Mouse (Mus musculus): ENCODE measurements at regions not wholly inside any gene's neighbourhood (a gene's known extent, or its start where the extent isn't known, plus 50 kb on each side); places are given as distances from the start of the nearest gene placed in this dataset.
A peak's percentile ranks its signal among the peaks of the same experiment; 100 is the strongest.

GRCm38 (mm10) chr1:184274704-184275103 is 240.6 kb upstream of the 1700056E22Rik start:
- no peak overlapping the region for H3K4me3 ChIP-seq (ENCODE audit: low read depth, low read length)
- DNase-seq (ENCODE audit: low spot score) (peak; percentile 30), ATAC-seq (ENCODE audit: low FRiP score, low TSS enrichment) (peak; percentile 39)
- no peak overlapping the region for H3K4me2 ChIP-seq (replicated peaks; ENCODE audit: low read depth)
- H3K27me3 ChIP-seq (ENCODE audit: control insufficient read depth, insufficient read depth, low read length): no peaks in the 10 kb centered on the region
- H3K9me3 ChIP-seq (ENCODE audit: control insufficient read depth, low read length): no peaks in the 10 kb centered on the region
- no peaks in the 10 kb centered on the region for H3K4me1 ChIP-seq (replicated peaks; ENCODE audit: control insufficient read depth, insufficient read depth)
- WGBS: 66% methylated on average over 6 of the region's 6 CpGs
- no peak overlapping the region for H3K9ac ChIP-seq (ENCODE audit: low read length)
- TF ChIP-seq CTCF (IDR thresholded peaks at IDR 0.05; ENCODE audit: low read depth) (no peak), EP300 (optimal IDR thresholded peaks at IDR 0.05) (no peak)
- H3K27ac ChIP-seq (replicated peaks): no peak overlapping the region
- no peaks in the 10 kb centered on the region for H3K36me3 ChIP-seq (ENCODE audit: control insufficient read depth, insufficient read depth, low read length)

- ATAC-seq (ENCODE audit: low FRiP score, low TSS enrichment) (no peak), DNase-seq (ENCODE audit: low spot score) (no peak)
- no peaks in the 10 kb centered on the region for H3K36me3 ChIP-seq (ENCODE audit: control insufficient read depth, insufficient read depth, low read length)
- H3K4me3 ChIP-seq (ENCODE audit: low read depth, low read length): no peak overlapping the region
- H3K4me1 ChIP-seq (replicated peaks; ENCODE audit: control insufficient read depth, insufficient read depth): no peaks in the 10 kb centered on the region
- WGBS: 70% methylated on average over 1 of the region's 1 CpGs
- TF ChIP-seq EP300 (optimal IDR thresholded peaks at IDR 0.05) (no peak), CTCF (IDR thresholded peaks at IDR 0.05; ENCODE audit: low read depth) (peak; percentile 56)
- no peak overlapping the region for H3K27ac ChIP-seq (replicated peaks)
- no peak overlapping the region for H3K9ac ChIP-seq (ENCODE audit: low read length)
- H3K4me2 ChIP-seq (replicated peaks; ENCODE audit: low read depth): no peak overlapping the region
- no peaks in the 10 kb centered on the region for H3K9me3 ChIP-seq (ENCODE audit: control insufficient read depth, low read length)
- H3K27me3 ChIP-seq (ENCODE audit: control insufficient read depth, insufficient read depth, low read length): no peaks in the 10 kb centered on the region
Observed at GRCm38 (mm10) chr1:184273722-184274121, 239.6 kb upstream of the 1700056E22Rik start.

- Histone ChIP-seq H3K4me1 (replicated peaks; ENCODE audit: control insufficient read depth, insufficient read depth) (no peaks in the 10 kb centered on the region), H3K4me2 (replicated peaks; ENCODE audit: low read depth) (no peak overlapping the region), H3K27ac (replicated peaks) (no peak overlapping the region), H3K9ac (ENCODE audit: low read length) (no peak overlapping the region), H3K4me3 (ENCODE audit: low read depth, low read length) (no peak overlapping the region), H3K36me3 (ENCODE audit: control insufficient read depth, insufficient read depth, low read length) (no peaks in the 10 kb centered on the region), H3K9me3 (ENCODE audit: control insufficient read depth, low read length) (no peaks in the 10 kb centered on the region), H3K27me3 (ENCODE audit: control insufficient read depth, insufficient read depth, low read length) (no peaks in the 10 kb centered on the region)
- DNase-seq (ENCODE audit: low spot score) (no peak), ATAC-seq (ENCODE audit: low FRiP score, low TSS enrichment) (no peak)
- TF ChIP-seq CTCF (IDR thresholded peaks at IDR 0.05; ENCODE audit: low read depth) (no peak), EP300 (optimal IDR thresholded peaks at IDR 0.05) (no peak)
- 82% methylated on average over 8 of the region's 8 CpGs for WGBS
Observed at GRCm38 (mm10) chr1:184271254-184271653, 237.2 kb upstream of the 1700056E22Rik start.

GRCm38 (mm10) chr1:184266051-184266450 is 231.9 kb upstream of the 1700056E22Rik start:
- 9% methylated on average over 8 of the region's 8 CpGs for WGBS
- H3K27ac ChIP-seq (replicated peaks): no peak overlapping the region
- H3K9ac ChIP-seq (ENCODE audit: low read length): no peak overlapping the region
- ATAC-seq (ENCODE audit: low FRiP score, low TSS enrichment) (peak; percentile 69; the same call in 1 of the 2 replicates), DNase-seq (ENCODE audit: low spot score) (peak; percentile 56)
- TF ChIP-seq EP300 (optimal IDR thresholded peaks at IDR 0.05): no peak
- peak; percentile 99 for TF ChIP-seq CTCF (IDR thresholded peaks at IDR 0.05; ENCODE audit: low read depth)
- no peaks in the 10 kb centered on the region for H3K9me3 ChIP-seq (ENCODE audit: control insufficient read depth, low read length)
- no peak overlapping the region for H3K4me2 ChIP-seq (replicated peaks; ENCODE audit: low read depth)
- no peak overlapping the region for H3K4me3 ChIP-seq (ENCODE audit: low read depth, low read length)
- H3K4me1 ChIP-seq (replicated peaks; ENCODE audit: control insufficient read depth, insufficient read depth): no peaks in the 10 kb centered on the region
- H3K27me3 ChIP-seq (ENCODE audit: control insufficient read depth, insufficient read depth, low read length): no peaks in the 10 kb centered on the region
- no peaks in the 10 kb centered on the region for H3K36me3 ChIP-seq (ENCODE audit: control insufficient read depth, insufficient read depth, low read length)

GRCm38 (mm10) chr1:184262975-184263374 is 228.9 kb upstream of the 1700056E22Rik start:
- no peaks in the 10 kb centered on the region for H3K9me3 ChIP-seq (ENCODE audit: control insufficient read depth, low read length)
- DNase-seq (ENCODE audit: low spot score) (no peak), ATAC-seq (ENCODE audit: low FRiP score, low TSS enrichment) (no peak)
- no peaks in the 10 kb centered on the region for H3K27me3 ChIP-seq (ENCODE audit: control insufficient read depth, insufficient read depth, low read length)
- H3K36me3 ChIP-seq (ENCODE audit: control insufficient read depth, insufficient read depth, low read length): no peaks in the 10 kb centered on the region
- TF ChIP-seq EP300 (optimal IDR thresholded peaks at IDR 0.05) (no peak), CTCF (IDR thresholded peaks at IDR 0.05; ENCODE audit: low read depth) (peak; percentile 62)
- 64% methylated on average over 2 of the region's 2 CpGs for WGBS
- no peaks in the 10 kb centered on the region for H3K4me1 ChIP-seq (replicated peaks; ENCODE audit: control insufficient read depth, insufficient read depth)
- no peak overlapping the region for H3K9ac ChIP-seq (ENCODE audit: low read length)
- no peak overlapping the region for H3K4me2 ChIP-seq (replicated peaks; ENCODE audit: low read depth)
- no peak overlapping the region for H3K27ac ChIP-seq (replicated peaks)
- no peak overlapping the region for H3K4me3 ChIP-seq (ENCODE audit: low read depth, low read length)

GRCm38 (mm10) chr1:184261385-184261727 is 227.3 kb upstream of the 1700056E22Rik start:
- ATAC-seq (ENCODE audit: low FRiP score, low TSS enrichment) (no peak), DNase-seq (ENCODE audit: low spot score) (no peak)
- H3K9me3 ChIP-seq (ENCODE audit: control insufficient read depth, low read length): no peaks in the 10 kb centered on the region
- no peaks in the 10 kb centered on the region for H3K4me1 ChIP-seq (replicated peaks; ENCODE audit: control insufficient read depth, insufficient read depth)
- H3K4me3 ChIP-seq (ENCODE audit: low read depth, low read length): no peak overlapping the region
- 92% methylated on average over 6 of the region's 6 CpGs for WGBS
- no peak overlapping the region for H3K27ac ChIP-seq (replicated peaks)
- H3K27me3 ChIP-seq (ENCODE audit: control insufficient read depth, insufficient read depth, low read length): no peaks in the 10 kb centered on the region
- no peak overlapping the region for H3K4me2 ChIP-seq (replicated peaks; ENCODE audit: low read depth)
- no peaks in the 10 kb centered on the region for H3K36me3 ChIP-seq (ENCODE audit: control insufficient read depth, insufficient read depth, low read length)
- TF ChIP-seq EP300 (optimal IDR thresholded peaks at IDR 0.05) (no peak), CTCF (IDR thresholded peaks at IDR 0.05; ENCODE audit: low read depth) (no peak)
- H3K9ac ChIP-seq (ENCODE audit: low read length): no peak overlapping the region
